Mouse (Mus musculus) limb, embryonic 12.5 days (tissue): ENCODE data around the gene Fkbp9. TPM values are rescaled to one million over a fixed set of nuclear protein-coding genes. Genes with fewer than 3 reads are reported as not detected.

ENCODE experiments used
- ATAC-seq: fragments of 200-750 bp; cut with Nextera tagmentation; 2 replicates; pipeline ENCODE4 v1.8.0; 2017; ENCODE audit warnings: low read depth, moderate TSS enrichment; ENCODE audit not compliant: insufficient number of reproducible peaks, insufficient read depth, low FRiP score, low TSS enrichment
- H3K27ac ChIP-seq: fragments of 300-500 bp; sonication (generic); 2 replicates; pipeline ENCODE4 v1.5.1; 2016; ENCODE audit warnings: mild to moderate bottlenecking, moderate library complexity
- H3K27me3 ChIP-seq: fragments of 300-500 bp; sonication (generic); 2 replicates; pipeline ENCODE4 v1.6.1; 2016; ENCODE audit warnings: mild to moderate bottlenecking, moderate library complexity
- H3K36me3 ChIP-seq: fragments of 300-500 bp; sonication (generic); 2 replicates; pipeline ENCODE4 v1.6.1; 2016; ENCODE audit warnings: mild to moderate bottlenecking, moderate library complexity
- H3K4me1 ChIP-seq: fragments of 300-500 bp; sonication (generic); replicated peaks from 2 replicates; pipeline ENCODE4 v1.6.1; 2016
- H3K4me2 ChIP-seq: fragments of 300-500 bp; sonication (generic); 2 replicates; pipeline ENCODE4 v1.6.1; 2016; ENCODE audit warnings: mild to moderate bottlenecking, moderate library complexity
- H3K4me3 ChIP-seq: fragments of 300-500 bp; sonication (generic); replicated peaks from 2 replicates; pipeline ENCODE4 v1.5.1; 2016; ENCODE audit warnings: mild to moderate bottlenecking
- H3K9ac ChIP-seq: fragments of 300-500 bp; sonication (generic); replicated peaks from 2 replicates; pipeline ENCODE4 v1.6.1; 2016; ENCODE audit warnings: mild to moderate bottlenecking, moderate library complexity
- H3K9me3 ChIP-seq: fragments of 300-500 bp; sonication (generic); 2 replicates; pipeline ENCODE4 v1.6.1; 2016; ENCODE audit warnings: mild to moderate bottlenecking, moderate library complexity
- WGBS: fragments of 180-500 bp; shearing (Covaris S2); methylation state at CpG from one replicate; pipeline ENCODE4 v1.1.7; 2016; 5-methylcytosine and 5-hydroxymethylcytosine counted together
- polyA plus RNA-seq: library from polyadenylated mRNA; unstranded; fragments of >200 nt; fragmentation: Nextera tagmentation; extraction: Ambion mirVana; gene quantifications from 2 replicates; pipeline ENCODE4 v1.2.1, GENCODE M21; 2016

The Fkbp9 gene
- polyA plus RNA-seq, 1 experiment from 2014 or later: 100 TPM

DNA sequence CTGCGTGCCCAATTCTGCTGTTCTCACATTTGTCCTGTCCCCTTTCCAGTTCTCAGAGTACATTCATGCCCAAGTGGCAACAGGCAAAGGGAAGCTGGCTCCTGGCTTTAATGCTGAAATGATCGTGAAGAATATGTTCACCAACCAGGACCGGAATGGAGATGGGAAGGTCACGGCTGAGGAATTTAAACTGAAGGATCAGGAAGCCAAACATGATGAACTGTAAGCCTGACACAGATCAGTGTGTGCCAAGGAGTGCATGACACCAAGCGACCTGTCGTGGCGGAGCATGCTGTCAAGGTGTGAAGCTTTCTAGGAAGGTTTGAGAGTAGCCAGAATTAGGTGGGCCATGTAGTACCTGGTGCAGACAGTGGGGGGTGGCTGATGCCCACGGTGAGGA, 46.1 kb downstream of the Fkbp9 start:
- H3K27me3 ChIP-seq: no peaks in the 10 kb centered on the region
- no peaks in the 10 kb centered on the region for H3K4me1 ChIP-seq
- WGBS: 93% methylated on average over 8 of the region's 8 CpGs
- H3K9me3 ChIP-seq: no peaks in the 10 kb centered on the region
- no peak overlapping the region for H3K9ac ChIP-seq
- no peak for ATAC-seq
- H3K4me2 ChIP-seq: no peak overlapping the region
- no peak overlapping the region for H3K27ac ChIP-seq
- no peak overlapping the region for H3K4me3 ChIP-seq
- peaks cover 82% of the 10 kb centered on the region for H3K36me3 ChIP-seq

DNA sequence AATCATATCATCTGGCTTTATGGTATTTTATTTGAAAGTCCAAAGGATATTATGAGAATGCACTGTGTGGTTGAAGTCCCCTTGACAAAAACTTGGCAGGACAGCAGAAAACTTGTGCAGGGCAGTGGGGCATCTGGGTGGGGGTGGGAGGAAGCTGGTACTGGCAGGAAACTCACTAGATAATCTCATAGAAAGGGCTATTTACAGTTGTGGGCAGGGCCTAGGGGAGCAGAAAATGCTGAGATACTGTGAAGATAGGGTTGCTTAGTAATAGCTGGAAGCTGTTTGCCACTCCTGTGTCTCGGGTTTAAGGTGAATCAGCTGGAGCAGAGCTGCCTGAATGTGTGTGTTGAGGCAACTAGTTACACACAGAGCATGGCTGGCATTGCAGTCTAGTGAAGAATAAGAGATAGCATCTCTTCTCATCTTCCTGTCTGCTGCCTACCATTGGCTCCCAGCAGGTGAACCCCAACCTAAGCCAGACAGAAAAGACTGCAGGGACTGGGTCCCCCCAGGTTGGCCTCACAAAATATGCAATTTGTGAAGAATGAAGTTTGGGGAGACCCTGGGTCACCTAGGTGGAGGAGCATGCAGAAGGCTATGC, 47.6 kb downstream of the Fkbp9 start:
- no peak overlapping the region for H3K27ac ChIP-seq
- WGBS: 83% methylated on average over 1 of the region's 1 CpGs
- no peak overlapping the region for H3K9ac ChIP-seq
- H3K9me3 ChIP-seq: no peaks in the 10 kb centered on the region
- no peaks in the 10 kb centered on the region for H3K4me1 ChIP-seq
- H3K36me3 ChIP-seq: peaks cover 83% of the 10 kb centered on the region
- no peak for ATAC-seq
- H3K4me2 ChIP-seq: no peak overlapping the region
- no peak overlapping the region for H3K4me3 ChIP-seq
- no peaks in the 10 kb centered on the region for H3K27me3 ChIP-seq

DNA sequence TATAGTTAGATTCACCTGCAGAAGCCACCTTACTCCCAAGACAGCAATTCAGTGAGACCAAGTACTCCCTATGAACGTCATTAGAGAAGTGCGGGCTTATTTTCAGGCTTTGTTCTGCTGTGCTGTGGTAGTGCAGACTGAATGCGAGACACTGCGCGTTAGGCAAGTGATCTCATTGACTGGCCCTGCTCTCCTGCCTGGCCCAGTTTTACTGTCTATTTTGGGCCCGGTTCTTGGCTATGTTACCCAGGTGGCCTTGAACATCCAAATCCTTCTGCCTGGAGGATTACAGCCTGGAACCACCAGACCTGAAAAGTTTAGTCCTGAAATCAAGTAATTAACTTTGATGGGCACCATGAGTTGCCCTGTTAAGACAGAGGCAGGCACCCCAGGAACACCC, 56.7 kb downstream of the Fkbp9 start:
- Histone ChIP-seq H3K9me3 (no peaks in the 10 kb centered on the region), H3K4me1 (no peaks in the 10 kb centered on the region), H3K9ac (no peak overlapping the region), H3K27ac (no peak overlapping the region), H3K4me3 (no peak overlapping the region), H3K27me3 (no peaks in the 10 kb centered on the region), H3K36me3 (peaks cover 59% of the 10 kb centered on the region), H3K4me2 (no peak overlapping the region)
- no peak for ATAC-seq
- WGBS: 85% methylated on average over 6 of the region's 6 CpGs

DNA sequence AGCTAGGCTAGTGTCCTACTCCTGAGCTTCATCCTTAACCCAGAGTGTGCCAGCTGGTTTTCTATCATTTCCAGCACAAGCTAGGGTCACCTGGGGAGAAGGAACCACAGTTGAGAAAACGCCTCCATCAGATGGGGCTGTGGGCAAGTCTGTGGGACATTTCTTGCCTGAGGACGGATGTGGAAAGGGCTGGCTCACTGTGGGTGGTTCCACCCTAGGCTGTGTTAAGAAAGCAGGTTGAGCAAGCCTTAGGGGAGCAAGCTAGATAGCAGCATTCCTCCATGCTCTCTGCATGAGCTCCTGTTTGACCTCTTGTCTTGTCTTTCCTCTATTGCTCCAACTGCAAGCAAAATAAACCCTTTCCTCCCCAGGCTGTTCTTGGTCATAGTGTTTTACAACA, 58.9 kb downstream of the Fkbp9 start:
- ATAC-seq: no peak
- WGBS: 87% methylated on average over 2 of the region's 2 CpGs
- Histone ChIP-seq H3K9me3 (no peaks in the 10 kb centered on the region), H3K36me3 (peaks cover 44% of the 10 kb centered on the region), H3K4me3 (no peak overlapping the region), H3K4me2 (no peak overlapping the region), H3K27me3 (no peaks in the 10 kb centered on the region), H3K4me1 (no peaks in the 10 kb centered on the region), H3K27ac (no peak overlapping the region), H3K9ac (no peak overlapping the region)

DNA sequence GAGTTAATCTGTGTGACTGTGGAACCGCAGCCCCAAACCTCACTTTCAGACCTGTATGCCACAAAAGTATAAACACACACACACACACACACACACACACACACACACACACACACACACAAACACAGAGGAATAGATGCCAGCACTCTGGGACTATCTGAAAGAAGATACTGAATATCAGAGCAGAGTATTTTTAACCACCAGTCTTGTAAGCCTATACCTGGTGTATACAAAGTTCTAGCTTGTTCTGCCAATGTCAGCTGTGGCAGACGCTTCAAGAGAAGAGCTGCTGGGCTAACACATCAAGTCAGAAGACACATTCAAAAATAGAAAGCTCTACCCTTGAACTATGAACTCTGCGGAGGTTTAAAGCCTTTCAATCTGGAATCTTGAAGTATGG, 67.7 kb downstream of the Fkbp9 start:
- H3K9me3 ChIP-seq: no peaks in the 10 kb centered on the region
- H3K36me3 ChIP-seq: no peaks in the 10 kb centered on the region
- peaks cover 9% of the 10 kb centered on the region for H3K4me1 ChIP-seq
- no peaks in the 10 kb centered on the region for H3K27me3 ChIP-seq
- H3K9ac ChIP-seq: no peak overlapping the region
- no peak overlapping the region for H3K27ac ChIP-seq
- ATAC-seq: no peak
- H3K4me2 ChIP-seq: no peak overlapping the region
- H3K4me3 ChIP-seq: no peak overlapping the region
- 90% methylated on average over 3 of the region's 3 CpGs for WGBS

DNA sequence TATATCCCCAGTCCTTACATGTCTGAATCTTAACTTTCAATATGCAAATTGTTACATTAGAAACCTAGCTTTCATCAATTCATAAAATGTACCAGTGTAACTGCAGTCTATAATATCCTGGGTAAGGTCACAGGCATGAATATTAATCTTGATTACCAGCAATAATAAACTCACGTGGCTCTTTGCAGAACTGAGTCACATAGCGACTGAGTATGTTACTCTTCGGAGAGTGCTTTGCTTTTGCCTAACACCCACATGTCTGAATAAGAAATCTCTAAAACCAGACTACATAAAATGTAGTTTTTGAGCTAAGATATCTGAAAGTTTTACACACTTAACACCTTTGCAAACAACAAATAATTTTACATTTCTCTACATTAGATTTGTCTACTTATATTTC, 69.5 kb downstream of the Fkbp9 start:
- ATAC-seq: no peak
- H3K27me3 ChIP-seq: no peaks in the 10 kb centered on the region
- WGBS: 82% methylated on average over 3 of the region's 3 CpGs
- peaks cover 9% of the 10 kb centered on the region for H3K4me1 ChIP-seq
- no peak overlapping the region for H3K4me2 ChIP-seq
- no peaks in the 10 kb centered on the region for H3K36me3 ChIP-seq
- H3K4me3 ChIP-seq: no peak overlapping the region
- no peaks in the 10 kb centered on the region for H3K9me3 ChIP-seq
- no peak overlapping the region for H3K27ac ChIP-seq
- H3K9ac ChIP-seq: no peak overlapping the region

DNA sequence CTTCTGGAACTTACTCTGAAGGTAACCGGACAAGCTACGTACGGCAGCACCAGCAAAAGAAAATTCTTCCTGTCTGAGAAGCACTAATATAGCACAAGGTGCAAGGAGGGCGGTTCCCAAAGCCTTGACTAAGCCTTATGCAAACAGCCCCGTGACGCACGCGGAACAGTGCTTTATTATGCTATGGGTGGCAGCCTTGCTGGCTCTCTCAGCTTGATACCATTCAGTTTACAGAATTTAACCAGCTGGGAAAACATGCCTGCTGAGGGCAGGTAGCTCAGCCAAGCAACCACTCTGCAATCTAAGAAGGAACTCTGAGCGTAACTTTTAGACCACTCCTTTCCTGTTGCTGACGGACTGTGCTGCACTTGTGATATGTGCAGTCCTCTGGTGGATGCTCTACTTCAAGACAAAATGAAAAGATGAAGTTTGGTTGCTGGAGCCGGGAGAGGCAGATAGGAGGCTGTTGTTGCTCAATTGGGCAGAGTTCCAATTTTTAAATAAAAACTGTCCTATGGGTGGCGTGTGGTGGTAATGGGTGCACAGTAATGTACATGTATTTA, 70.0 kb downstream of the Fkbp9 start:
- peak; percentile 21 for ATAC-seq
- Histone ChIP-seq H3K36me3 (no peaks in the 10 kb centered on the region), H3K9me3 (no peaks in the 10 kb centered on the region), H3K4me2 (0 out of 2 replicates have a peak overlapping the region, but pooled peaks have one; percentile 2), H3K27ac (no peak overlapping the region), H3K9ac (no peak overlapping the region), H3K4me1 (peaks cover 9% of the 10 kb centered on the region), H3K4me3 (no peak overlapping the region), H3K27me3 (no peaks in the 10 kb centered on the region)
- 53% methylated on average over 12 of the region's 12 CpGs for WGBS

DNA sequence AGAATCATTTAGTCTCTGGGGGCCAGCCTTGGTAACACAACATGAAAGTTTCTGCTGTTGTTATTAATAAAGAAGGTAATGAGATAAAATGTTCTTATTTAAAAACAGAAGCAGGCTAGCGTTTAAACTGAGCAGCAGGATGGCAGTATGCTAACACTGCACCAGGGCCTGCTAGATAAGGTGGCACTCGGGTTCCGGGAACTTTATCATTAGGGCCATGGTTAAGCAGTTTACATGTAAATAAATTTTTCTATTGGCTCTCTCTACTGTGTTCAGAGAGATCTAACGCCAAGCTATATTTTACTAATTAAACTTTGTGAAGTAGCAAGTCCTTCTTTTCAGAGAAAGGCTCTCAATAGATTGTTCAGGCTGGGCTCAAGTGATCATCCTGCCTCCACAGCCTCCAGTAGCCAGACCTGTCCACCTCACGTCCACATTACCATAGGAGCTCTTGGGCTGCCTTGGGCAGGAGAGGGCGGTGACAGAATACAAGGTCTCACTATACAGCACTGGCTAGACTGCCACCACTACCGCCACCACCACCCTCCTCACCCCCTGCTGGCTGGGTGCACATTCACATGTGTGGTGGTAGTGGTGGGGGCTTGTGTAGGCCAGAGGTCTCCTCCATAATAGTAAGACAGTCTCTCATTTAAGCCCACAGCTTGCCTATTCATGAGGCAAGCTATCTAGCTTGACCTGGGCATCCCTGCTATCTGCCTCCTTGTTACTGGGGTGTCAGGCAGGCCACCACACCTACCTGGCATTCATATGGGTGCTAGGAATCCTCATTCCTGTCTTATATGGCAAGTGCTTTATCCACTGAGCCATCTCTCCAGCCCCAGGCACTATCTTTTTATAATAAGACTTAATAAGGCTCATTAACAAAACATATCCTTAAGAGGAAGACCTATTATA, 71.0 kb downstream of the Fkbp9 start:
- Histone ChIP-seq H3K36me3 (0 out of 2 replicates have a peak, but pooled peaks cover under 1% of the 10 kb centered on the region), H3K9me3 (no peaks in the 10 kb centered on the region), H3K4me1 (peaks cover 9% of the 10 kb centered on the region), H3K27ac (no peak overlapping the region), H3K4me2 (no peak overlapping the region), H3K27me3 (no peaks in the 10 kb centered on the region), H3K9ac (no peak overlapping the region), H3K4me3 (no peak overlapping the region)
- no peak for ATAC-seq
- 79% methylated on average over 7 of the region's 7 CpGs for WGBS

DNA sequence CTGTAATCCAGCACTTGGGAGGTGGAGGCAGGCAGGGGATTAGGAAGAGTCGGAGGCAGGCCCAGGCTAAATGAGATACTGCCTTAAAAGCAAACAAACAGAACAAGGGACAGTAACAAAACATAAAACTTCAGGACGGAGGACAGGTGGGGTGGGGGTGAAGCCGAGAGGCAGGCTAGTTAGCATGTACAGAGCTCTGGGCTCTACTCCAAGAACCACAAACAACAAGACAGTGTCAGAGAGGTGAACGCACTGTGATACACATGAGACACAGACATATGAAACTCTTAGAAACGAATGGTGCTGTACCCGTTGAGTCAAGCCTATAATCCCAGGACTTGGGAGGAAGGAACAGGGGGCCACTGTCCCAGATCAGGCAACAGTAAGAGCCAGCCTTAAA, 72.0 kb downstream of the Fkbp9 start:
- Histone ChIP-seq H3K27ac (no peak overlapping the region), H3K36me3 (0 out of 2 replicates have a peak, but pooled peaks cover 2% of the 10 kb centered on the region), H3K4me3 (no peak overlapping the region), H3K4me1 (peaks cover 9% of the 10 kb centered on the region), H3K27me3 (no peaks in the 10 kb centered on the region), H3K9ac (no peak overlapping the region), H3K9me3 (no peaks in the 10 kb centered on the region), H3K4me2 (no peak overlapping the region)
- WGBS: 49% methylated on average over 6 of the region's 6 CpGs
- peak; percentile 14; the same call in 1 of the 2 replicates for ATAC-seq

DNA sequence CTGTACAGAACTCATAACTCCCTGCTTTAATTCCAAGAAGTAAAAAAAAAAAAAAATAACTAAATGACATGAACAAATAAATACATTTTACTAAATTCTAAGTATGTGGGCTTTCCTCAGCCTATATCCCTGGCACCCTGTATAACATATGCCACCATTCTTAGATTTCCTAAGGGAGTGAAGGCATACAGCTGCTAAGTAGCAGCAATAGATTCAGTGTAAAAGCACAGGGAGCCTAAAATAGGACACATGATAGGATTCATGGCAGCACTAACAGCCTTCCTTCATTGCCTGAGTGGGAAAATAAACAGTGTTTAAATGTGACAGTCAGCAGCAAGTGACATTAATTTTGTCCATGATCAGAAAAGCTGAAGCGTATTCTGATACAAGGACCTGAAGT, 72.5 kb downstream of the Fkbp9 start:
- no peak overlapping the region for H3K9ac ChIP-seq
- no peak for ATAC-seq
- no peaks in the 10 kb centered on the region for H3K9me3 ChIP-seq
- WGBS: 96% methylated on average over 1 of the region's 1 CpGs
- H3K4me3 ChIP-seq: no peak overlapping the region
- no peaks in the 10 kb centered on the region for H3K27me3 ChIP-seq
- H3K4me2 ChIP-seq: no peak overlapping the region
- H3K36me3 ChIP-seq: 0 out of 2 replicates have a peak, but pooled peaks cover 2% of the 10 kb centered on the region
- peaks cover 9% of the 10 kb centered on the region for H3K4me1 ChIP-seq
- H3K27ac ChIP-seq: no peak overlapping the region

DNA sequence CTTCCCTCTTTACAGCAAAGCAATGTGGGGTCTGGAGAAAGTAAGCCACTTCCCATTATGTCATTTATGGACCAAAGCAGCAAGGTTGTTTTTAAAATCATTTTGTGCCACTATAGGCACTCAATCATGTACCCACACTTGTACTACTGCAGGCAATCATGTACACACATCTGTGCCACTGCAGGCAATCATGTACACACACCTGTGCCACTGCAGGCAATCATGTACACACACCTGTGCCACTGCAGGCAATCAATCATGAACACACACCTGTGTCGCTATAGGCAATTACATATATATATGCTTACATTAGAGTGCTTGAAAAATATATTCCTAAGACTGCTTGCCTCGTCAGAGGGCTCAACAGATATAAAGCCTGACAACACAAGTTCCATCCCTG, 73.1 kb downstream of the Fkbp9 start:
- Histone ChIP-seq H3K27ac (no peak overlapping the region), H3K27me3 (no peaks in the 10 kb centered on the region), H3K9ac (no peak overlapping the region), H3K4me2 (no peak overlapping the region), H3K4me1 (peaks cover 9% of the 10 kb centered on the region), H3K9me3 (no peaks in the 10 kb centered on the region), H3K4me3 (no peak overlapping the region), H3K36me3 (0 out of 2 replicates have a peak, but pooled peaks cover 2% of the 10 kb centered on the region)
- 79% methylated on average over 2 of the region's 2 CpGs for WGBS
- ATAC-seq: no peak
